Mouse (Mus musculus) gonadal fat pad, adult 2 months (tissue): ENCODE measurements around the gene Hes7. TPM values are rescaled to one million over a fixed set of nuclear protein-coding genes. Genes with fewer than 3 reads are reported as not detected.
A peak's percentile ranks its signal among the peaks of the same experiment; 100 is the strongest.
"Not testable (repeated sequence)": the region's sequence is repeated elsewhere in the genome, so short reads cannot be mapped to it uniquely, and the experiment has no call there.

ENCODE experiments used
- DNase-seq: peaks from one replicate; pipeline ENCODE4 v3.0.0-alpha.2; 2012; ENCODE audit warnings: low read depth
- polyA plus RNA-seq: library from polyadenylated mRNA; depleted of rRNA; stranded (reverse); fragments of >200 nt; gene quantifications from 2 replicates; pipeline ENCODE4 v1.2.3, GENCODE M21; 2012

Gene Hes7
- polyA plus RNA-seq, 1 experiment, result 0.11 TPM

DNA sequence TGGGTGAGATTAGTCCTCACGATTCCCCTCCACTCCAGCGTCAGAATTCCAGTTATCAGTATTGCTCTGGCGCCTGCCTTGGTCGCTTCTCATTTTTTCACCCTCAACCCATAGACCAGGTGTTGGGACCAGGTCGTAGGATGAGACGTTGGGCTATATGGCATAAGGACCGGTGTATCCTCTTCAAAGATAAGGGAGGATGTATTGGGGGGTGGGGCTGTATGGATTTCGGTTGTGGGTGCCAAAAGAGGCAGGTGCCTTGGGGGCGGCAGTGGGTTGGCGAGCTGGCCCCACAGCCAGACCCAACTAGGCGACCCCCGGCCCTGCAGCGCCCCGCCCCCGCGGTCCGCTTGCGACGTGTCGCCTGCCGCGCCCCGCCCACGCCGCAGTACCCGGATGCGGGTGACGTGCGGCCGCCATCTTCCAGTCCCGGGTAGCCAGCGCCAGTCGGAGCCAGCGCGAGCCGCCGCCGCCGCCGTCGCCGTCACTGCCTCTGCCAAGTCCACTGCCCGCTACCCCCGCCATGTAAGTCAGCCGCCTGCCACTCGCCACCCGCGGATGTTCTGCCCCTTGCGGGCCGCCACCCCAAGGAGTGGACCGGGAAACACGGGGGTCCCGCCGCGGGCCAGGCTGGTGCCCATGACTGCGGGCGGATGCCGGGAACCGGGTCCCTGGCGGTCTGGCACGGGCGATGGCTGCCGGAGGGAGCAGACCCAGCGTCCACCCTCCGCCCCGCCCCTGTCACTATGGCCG lies 31.9 kb upstream of the Hes7 start, which contains the start of gene Vamp2:
TSS of gene Vamp2 (plus strand) at position 388 of the 753 bp plus-strand sequence.
- no peak for DNase-seq

DNA sequence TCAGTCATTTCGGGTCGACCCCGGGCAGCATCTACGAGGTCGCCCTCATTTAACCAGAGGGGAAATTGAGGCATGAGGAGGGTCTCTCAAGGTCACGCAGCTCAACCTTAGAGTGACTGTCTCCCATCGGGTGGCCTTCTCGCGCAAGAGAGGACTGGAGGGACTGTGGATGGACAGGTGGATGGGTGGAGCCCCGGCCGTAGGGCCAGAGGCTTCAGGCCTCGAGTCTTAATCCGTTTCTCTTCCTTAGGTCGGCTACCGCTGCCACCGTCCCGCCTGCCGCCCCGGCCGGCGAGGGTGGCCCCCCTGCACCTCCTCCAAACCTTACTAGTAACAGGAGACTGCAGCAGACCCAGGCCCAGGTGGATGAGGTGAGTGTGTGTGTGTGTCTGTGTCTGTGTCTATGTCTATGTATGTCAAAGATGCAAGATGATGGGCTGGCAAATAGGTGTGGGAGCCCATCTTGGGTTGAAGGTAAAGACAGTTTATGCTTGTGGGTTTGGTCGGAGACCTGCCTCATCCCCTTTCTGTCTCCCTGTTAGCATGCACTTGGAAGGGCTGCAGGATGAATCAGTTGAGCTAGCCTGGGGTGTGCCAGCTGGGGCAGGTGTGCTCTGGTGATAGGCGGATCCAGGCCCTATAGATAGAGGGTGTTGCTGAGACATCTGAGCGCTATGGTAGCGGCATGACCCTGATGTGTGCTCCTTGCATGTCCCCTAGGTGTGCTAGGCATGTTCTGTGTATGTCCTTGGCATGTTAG lies 31.2 kb upstream of the Hes7 start:
- no peak for DNase-seq

DNA sequence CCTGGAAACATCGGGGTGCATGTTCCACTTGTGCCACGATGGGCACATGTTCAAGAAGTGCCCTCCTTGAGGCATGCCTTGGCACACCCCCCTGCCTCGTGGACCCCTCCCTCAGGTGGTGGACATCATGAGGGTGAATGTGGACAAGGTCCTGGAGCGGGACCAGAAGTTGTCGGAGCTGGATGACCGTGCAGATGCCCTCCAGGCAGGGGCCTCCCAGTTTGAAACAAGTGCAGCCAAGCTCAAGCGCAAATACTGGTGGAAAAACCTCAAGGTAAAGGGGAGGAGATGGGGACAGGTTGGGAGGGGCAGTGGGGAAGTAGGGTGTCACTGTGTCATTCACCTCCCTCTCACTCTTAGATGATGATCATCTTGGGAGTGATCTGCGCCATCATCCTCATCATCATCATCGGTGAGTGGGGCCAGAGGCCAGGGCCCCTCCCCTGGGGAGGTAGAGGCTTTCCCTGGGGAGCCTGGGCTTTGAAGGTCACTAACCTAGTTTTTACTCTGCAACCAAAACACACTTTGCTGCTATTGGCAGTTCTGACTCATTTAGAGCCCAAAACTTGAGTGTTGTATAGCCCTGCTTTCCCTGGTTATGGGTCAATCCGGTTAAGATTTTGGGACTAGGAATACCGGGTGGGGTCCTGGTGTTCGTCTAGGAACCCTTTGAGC lies 30.5 kb upstream of the Hes7 start:
- DNase-seq, result no peak

DNA sequence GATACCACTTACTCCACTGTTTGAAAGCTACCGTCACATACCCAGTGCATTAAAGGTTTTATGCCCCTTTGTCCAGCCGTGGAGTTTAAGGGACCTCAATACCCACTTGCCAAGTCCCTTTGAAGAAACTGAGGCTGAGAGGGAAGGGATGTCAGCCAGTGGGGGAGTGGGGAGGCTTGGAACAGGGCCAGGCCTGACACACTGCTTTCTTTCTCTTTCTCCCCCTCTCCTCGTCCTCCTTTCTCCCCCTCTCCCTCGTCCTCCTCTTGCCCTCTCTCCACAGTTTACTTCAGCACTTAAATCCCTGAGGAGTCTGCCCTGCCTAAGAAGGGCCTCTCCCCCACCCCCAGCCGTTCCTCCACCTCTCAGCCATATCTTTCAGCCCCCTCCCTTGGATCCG lies 29.8 kb upstream of the Hes7 start:
- DNase-seq, result no peak

DNA sequence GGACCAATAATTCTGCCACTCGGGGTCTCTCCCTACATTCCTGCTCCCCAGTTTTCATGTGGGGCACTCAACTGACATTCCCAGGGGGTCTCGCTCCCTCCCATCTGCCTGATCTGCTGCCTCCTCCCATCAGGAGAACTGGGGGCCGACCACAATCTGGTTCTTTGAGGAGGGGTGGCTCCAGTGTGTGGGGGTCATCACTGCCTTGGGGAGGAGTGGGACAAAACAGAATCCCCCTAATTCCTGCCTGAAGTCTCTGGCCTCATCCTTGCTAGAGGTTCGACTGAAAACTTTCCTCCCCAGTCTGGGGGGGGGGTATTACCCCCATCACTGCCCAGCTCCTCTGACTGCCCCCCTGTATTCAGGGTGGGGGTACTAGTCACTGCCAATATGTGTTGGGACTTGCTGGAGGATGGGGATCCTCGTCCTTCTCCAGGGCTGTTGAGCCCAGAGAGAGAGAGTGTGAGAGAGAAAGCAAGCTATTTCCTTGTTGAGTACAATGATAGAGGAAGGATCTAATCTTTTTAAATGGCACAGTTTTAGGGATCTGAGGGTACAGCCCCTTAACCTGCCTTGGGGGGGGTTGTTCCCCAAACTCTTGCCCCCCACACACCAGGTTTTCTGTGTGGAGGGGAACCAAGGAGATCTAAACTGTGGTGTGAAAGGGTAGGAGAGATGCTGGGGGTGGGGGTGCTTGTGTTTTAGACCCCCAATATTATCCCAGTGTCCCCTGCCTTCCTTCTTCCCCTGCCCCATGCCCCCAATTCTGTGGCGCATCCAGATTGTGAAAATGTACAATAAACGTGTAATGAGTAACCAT lies 28.4 kb upstream of the Hes7 start:
- no peak for DNase-seq

DNA sequence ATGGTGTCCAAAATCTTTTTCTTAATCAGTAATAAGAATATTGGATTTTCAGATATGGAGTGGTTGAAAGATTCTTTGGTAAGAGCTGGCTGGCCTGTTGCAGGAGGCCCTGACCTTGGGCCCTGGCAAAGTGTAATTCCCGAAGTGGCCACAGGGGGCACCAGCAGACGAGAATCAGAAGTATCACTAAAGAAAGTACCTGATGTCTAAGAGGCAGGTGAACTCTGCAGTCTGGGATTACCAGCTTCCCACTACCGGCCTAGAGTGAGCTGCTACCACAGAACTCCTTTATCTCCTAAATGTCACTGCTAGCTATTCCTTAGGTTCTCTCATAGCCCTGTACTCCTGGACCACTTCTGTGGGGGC lies 27.8 kb upstream of the Hes7 start:
- DNase-seq, result no peak

DNA sequence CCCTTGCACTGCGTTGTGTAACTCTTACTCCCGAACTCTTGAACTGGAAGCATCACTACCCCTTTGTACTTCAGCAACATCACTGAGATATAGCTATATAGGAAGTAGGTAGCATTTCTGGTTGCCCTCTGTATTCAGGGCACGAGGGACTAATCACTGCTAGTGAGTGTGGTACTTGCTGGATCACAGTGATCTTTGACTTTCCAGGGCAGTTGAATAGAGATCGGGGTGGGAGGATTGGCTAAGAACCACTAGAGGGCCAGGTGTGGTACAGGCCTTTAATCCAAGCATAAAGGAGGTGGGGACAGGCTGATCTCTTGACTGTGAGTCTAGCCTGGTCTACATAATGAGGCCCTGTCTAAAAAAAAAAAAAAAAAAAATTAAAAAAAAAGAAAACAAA lies 27.3 kb upstream of the Hes7 start:
- DNase-seq, result no peak

DNA sequence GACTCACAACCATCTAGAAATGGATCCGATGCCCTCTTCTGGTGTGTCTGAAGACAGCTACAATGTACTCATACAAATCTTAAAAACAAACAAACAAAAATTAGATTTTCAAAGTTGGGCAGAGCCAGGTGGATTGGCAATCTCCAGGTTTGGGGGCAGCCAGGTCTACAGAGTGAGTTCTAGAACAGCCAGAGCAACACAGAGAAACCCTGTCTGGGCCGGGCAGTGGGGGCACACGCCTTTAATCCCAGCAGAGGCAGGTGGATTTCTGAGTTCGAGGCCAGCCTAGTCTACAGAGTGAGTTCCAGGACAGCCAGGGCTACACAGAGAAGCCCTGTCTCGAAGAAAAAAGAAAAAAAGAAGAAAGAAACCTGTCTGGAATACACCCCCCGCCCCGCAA lies 26.3 kb upstream of the Hes7 start:
- DNase-seq, result not testable (repeated sequence)

DNA sequence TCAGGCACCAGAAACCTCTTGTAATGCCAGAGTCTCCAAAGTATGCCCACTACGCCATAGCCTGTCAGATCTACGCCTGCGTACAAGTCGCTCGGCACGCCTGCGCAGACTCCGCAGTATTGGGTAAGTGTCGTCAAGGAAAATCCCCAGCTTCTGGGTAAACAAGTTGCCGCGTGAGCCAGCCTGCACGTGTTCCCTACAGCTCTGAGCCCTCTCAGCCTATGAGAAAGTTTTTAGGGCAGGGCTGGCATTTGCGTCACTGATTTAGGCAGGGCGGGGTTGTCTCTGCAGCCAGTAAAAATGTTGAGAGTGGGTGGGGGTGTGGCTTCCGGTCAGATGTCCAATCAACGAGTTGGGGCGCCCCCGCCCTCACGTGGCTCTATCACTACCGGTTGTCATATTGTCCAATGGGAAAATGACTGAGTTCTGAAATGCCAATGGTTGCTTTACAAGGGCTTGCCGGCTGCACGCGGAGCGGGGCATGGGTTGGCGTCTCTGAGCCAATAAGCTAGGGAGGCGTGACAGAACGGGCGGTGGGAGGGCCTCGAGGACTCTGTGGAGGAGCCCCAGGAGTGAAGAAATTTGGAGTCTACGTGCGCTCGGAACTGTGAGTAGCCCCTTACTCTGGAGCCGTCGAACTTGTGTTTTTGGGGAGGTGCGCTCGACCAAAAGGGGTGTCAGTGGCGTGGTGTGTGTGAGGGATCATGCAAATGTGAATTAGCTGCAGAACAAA lies 25.3 kb upstream of the Hes7 start, which contains the start of gene Per1:
TSS of gene Per1 (plus strand) at position 521 of the 733 bp plus-strand sequence.
- peak; percentile 96 for DNase-seq

DNA sequence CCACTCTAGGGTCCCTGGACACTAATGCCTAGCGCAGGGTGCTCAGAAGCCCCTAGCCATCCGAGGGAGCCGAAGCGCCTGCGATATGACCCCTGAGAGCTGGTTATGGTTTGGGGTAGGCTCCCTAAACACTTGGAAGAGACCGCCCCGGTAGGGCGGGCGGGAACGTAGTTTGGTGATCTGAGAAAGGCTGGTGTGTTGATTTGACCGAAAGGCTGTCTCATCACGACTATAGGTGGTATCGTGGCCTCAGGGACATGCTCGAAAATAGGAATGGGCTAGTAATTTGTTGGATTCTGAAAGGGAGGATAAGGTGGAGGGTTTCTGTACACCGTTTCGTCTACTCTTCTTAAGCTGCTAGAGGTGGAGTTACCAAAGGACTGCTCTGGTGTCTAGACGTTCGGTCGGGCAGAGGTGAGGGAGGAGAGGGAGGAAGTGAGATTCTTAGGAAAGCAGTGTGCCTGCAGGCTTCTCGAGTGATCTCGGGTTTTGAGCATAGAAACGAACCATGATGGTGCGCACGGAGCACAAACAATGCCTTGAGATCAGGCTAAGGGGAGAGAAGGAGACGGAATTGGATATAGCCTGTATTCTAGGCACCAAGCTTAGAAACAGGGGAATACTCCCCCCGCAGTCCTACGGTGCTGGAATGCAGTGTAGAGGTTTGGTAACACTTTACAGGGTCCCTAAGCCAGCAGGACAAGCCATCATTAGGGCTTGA lies 24.5 kb upstream of the Hes7 start:
- DNase-seq, result no peak

DNA sequence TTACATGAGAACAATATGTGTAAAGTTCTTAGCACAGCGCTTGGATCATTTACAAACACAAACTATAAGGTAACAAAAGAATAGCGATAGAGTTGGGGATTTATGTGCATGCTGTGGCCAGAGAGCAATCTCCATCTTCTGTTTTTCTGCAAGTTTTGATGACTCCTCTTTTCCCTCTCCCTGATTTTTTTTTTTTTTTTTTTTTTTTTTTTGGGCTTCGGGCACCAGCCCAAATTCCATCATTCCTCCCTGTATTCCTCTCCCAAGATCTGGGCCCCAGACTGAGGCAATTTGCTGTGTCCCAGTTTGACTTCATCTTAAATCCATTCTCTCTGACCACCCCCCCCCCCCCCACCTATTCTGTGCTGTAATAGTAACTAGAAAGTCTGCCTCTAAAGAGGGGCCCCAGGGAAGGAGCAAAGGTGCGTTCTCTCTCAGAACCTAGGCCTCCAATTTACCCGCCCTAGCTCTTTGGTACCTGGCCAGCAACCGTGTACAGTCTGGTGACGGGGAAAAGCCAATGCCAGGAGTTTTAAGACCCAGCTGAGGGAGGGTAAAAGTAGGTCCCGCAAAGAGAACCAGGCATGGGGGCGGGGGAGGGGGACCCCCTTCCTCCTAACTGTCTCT lies 23.7 kb upstream of the Hes7 start:
- DNase-seq, result no peak

DNA sequence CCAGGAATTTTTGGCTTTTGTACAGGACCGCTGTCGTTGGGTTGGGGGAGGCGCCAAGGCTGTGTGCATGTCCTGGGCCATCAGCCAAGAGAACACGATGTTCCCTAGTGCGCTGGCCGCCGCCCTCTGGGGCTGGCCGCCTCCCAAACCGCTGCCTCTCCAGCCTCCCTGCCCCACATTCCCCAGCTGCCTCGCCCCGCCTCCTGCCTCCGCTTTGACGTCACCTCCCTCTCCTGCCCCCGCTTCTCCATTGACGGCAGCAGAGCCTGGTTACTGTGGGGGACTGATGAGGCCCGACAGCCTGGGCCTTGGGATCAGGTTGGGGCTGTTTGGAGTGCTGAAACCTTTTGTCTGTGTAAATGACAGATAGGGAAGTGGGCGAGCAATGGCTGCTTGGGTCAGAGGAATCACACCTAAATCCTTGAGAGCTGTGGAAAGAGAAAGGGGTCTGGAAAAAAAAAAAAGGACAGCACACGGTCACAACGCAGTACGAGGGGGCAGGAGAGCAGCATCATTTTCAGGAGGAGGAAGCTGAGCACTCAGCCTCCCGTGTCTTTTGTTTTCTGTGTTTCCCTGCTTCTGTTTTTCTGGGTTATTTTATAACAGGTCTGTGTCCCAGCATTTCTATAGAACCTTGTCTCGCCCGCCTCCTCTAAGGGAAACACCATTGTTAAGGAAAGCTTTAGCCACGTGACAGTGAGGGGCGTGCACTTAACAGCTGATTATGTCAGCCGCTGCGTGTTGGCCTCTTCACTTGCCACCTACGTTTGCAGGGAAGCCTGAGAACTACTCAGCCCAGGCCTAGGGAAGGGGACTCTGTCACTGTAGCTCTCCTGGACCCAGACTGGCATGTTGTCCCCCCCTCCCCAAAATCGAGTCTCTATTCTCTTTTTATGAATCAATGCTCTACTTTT lies 23.0 kb upstream of the Hes7 start:
- no peak for DNase-seq

DNA sequence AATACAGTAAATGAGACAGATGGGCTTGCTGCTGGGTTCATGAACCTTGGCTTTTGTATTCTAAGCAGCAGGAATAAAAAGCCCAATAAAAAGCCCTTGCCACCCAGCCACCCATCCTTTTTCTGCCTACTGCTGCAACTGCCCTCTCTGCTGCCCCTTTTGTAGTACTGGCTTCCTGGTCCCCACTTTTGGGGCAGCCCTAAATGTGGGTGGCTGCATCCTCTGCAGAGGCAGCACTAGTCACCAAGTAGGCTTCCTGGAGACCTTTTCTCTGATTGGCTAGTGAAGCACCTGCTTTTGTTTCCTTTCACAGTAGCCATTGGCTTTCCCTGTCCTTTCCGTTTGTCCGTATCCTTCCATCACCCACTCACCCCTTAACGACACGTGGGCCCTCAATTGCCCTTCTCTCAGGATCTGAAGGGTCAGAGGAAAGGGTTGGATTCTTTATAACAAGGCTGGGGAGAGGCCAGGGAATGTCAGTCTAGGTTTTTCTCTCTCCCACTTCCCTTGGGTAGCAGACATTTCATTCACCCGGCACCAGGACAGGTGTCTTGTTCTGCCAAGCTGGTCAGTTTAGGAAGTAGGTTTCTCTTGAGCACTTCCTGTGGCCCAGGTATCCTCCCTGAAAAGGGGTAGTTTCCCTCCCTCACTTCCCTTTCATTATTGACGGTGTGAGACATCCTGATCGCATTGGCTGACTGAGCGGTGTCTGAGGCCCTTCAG lies 22.0 kb upstream of the Hes7 start:
- DNase-seq, result no peak

DNA sequence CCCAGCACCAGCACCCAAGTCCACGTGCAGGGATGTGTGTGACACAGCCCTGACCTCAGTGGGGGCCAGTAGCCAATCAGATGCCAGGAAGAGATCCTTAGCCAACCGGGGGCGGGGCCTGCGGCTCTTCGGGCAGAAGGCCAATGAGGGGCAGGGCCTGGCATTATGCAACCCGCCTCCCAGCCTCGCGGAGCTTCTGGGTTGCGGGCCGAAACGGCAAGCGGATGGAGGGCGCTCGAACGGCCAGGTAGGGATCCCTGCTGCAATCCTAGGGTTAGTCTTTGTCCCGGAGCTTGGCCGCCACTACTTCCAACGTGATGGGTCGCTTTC lies 21.5 kb upstream of the Hes7 start:
- no peak for DNase-seq

DNA sequence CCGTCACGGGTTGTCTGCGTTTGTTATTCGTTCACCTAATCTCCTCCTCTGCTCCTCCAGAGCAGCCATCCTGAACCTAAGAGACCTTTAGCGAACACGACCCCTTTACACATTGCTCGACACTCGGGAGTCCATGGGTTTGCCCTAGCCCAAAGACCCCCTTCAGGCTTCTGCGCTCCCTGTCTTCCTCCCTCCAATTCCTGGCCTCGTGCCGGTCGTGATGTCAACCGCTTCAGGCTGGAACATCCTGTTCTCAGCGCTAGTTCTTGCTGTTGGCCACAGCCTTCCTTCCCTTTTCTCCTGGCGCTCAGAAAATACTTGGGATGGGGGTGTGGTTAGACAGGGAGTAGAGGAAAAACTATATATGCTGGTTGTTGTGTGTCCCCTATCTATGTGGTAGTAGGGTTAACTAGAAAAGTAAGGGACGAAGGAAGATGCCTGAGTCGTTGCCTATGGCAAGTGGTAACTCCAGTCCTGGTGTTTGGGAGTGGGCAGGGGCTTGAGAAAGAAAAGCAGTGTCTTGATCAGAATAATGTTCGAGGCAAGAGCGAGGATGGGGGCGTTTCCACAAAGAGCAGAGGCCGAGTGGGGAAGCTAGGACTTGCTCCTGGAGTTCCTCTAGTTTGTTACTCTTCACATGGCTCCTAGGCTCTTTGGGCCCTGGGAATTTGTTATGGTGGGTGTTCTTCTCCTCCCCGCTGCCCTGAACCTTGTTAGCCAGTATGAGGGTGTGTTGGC lies 20.9 kb upstream of the Hes7 start:
- no peak for DNase-seq

DNA sequence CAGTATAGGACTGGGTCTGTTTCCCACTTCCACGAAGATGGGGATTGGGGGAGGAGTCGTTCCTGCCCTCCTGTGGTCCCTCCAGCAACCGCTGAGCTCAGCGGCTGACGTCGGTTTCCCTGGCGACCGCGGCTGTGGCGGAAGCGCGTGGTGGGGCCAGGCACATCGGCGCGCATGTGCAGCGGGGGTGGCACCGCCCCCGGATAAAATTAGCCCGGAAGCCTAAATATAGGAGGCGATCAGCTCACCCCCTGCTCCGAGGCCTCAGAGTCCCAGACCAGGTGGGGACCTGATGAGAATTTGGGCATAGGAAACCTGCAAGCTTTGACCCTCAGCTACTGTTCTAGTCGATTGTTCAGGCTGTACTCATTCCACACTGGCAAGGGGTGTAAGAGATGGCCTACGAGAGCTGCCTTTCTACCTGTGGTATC lies 20.3 kb upstream of the Hes7 start:
- no peak for DNase-seq

DNA sequence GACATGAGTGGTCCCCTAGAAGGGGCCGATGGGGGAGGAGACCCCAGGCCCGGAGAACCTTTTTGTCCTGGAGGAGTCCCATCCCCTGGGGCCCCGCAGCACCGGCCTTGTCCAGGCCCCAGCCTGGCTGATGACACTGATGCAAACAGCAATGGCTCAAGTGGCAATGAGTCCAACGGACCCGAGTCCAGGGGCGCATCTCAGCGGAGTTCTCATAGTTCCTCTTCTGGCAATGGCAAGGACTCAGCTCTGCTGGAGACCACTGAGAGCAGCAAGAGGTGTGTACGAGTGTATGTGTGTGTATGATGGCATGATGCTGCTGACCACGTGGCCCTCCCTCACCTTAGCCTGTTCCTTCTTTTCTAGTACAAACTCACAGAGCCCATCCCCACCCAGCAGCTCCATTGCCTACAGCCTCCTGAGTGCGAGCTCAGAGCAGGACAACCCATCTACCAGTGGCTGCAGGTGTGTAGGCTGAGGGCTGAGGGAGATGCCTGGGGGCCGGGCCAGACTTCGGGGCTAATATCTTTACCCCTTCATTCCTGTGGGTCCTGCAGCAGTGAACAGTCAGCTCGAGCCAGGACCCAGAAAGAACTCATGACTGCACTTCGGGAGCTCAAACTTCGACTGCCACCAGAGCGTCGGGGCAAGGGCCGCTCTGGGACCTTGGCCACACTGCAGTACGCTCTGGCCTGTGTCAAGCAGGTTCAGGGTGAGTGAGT lies 19.4 kb upstream of the Hes7 start:
- no peak for DNase-seq
